Mouse (Mus musculus) liver, embryonic 11.5 days (tissue): Measurements from ENCODE around the gene Elof1. TPM values are rescaled to one million over a fixed set of nuclear protein-coding genes. Genes with fewer than 3 reads are reported as not detected.

ENCODE experiments used
- microRNA-seq: library from miRNA; unstranded; fragments of <30 nt; microRNA quantifications from one replicate; pipeline ENCODE4, GENCODE M21; 2017; ENCODE audit warnings: borderline number of aligned reads
- polyA plus RNA-seq: library from polyadenylated mRNA; unstranded; fragments of >200 nt; fragmentation: Nextera tagmentation; extraction: Ambion mirVana; gene quantifications from 2 replicates; pipeline ENCODE4 v1.2.1, GENCODE M21; 2014

The Elof1 gene
- polyA plus RNA-seq, 1 experiment from 2014 or later = 169 TPM

Small RNA genes lying within 50 kb of the gene (microRNA-seq; reads per million reads assigned to microRNA genes)
- gene Mir7084 = not detected

Other genes starting within 250 kb of the Elof1 start
- 5.7 and 7.3 TPM in 2 replicates for gene Rab3d, start 199.0 kb downstream of the Elof1 start, polyA plus RNA-seq
- gene Ccdc159, start 189.7 kb downstream of the Elof1 start, polyA plus RNA-seq = 2.2 and 2.9 TPM in 2 replicates
- 45.0 and 51.0 TPM in 2 replicates for gene Tmem205, start 189.6 kb downstream of the Elof1 start, polyA plus RNA-seq
- gene Plppr2, start 180.1 kb downstream of the Elof1 start, polyA plus RNA-seq = 6.1 and 7.2 TPM in 2 replicates
- 9.8 and 11.9 TPM in 2 replicates for gene Swsap1, start 161.4 kb downstream of the Elof1 start, polyA plus RNA-seq
- 131 TPM in 2 replicates for gene Epor, start 153.7 kb downstream of the Elof1 start, polyA plus RNA-seq
- gene Rgl3, start 127.7 kb downstream of the Elof1 start, polyA plus RNA-seq = 0.34 and 0.55 TPM in 2 replicates
- 0.23 and 0.29 TPM in 2 replicates for gene Ccdc151, start 114.5 kb downstream of the Elof1 start, polyA plus RNA-seq
- 89.4 and 89.5 TPM in 2 replicates for gene Prkcsh, start 114.4 kb downstream of the Elof1 start, polyA plus RNA-seq
- gene Elavl3, start 65.1 kb downstream of the Elof1 start, polyA plus RNA-seq = 0.19 and 0.25 TPM in 2 replicates
- not detected in 2 replicates for gene Gm49318, start 45.9 kb downstream of the Elof1 start, polyA plus RNA-seq
- 5.5 and 7.5 TPM in 2 replicates for gene Zfp653, start 45.8 kb downstream of the Elof1 start, polyA plus RNA-seq
- 55.1 and 59.2 TPM in 2 replicates for gene Ecsit, start 31.7 kb downstream of the Elof1 start, polyA plus RNA-seq
- gene Cnn1, start 18.0 kb downstream of the Elof1 start, polyA plus RNA-seq = 3.6 and 6.2 TPM in 2 replicates
- gene Acp5, start 18.5 kb upstream of the Elof1 start, polyA plus RNA-seq = 156 and 162 TPM in 2 replicates
- 66.6 and 67.9 TPM in 2 replicates for gene Pigyl, start 39.7 kb upstream of the Elof1 start, polyA plus RNA-seq
- 0.13 and 0.15 TPM in 2 replicates for gene Zfp872, start 70.9 kb upstream of the Elof1 start, polyA plus RNA-seq
- gene Zfp809, start 108.5 kb upstream of the Elof1 start, polyA plus RNA-seq = 16.9 and 19.7 TPM in 2 replicates
- 4.8 and 5.0 TPM in 2 replicates for gene Zfp599, start 142.7 kb upstream of the Elof1 start, polyA plus RNA-seq
- 9.7 and 12.1 TPM in 2 replicates for gene Zfp810, start 190.5 kb upstream of the Elof1 start, polyA plus RNA-seq